Comparison of ENCODE assay signal across 8 mouse cellular contexts in genomic region chr1:92179070-92179469, GRCm38 (mm10). TPM values are rescaled to one million over a fixed set of nuclear protein-coding genes. Genes with fewer than 3 reads are reported as not detected.
DNase-seq lines count a peak whose midpoint lies in the region; ATAC-seq lines count a peak whose summit lies in the region.

No protein-coding gene starts in this region.

- H3K4me3 ChIP-seq in lung, embryonic 16.5 days (ENCODE audit: low read length) = peak overlapping the region; percentile 89
- peak overlapping the region; percentile 77 for H3K4me3 ChIP-seq in brown adipose tissue, adult 24 weeks (ENCODE audit: insufficient read depth, low read depth, low read length)
- H3K4me3 ChIP-seq in heart, embryonic 15.5 days = peak overlapping the region; percentile 85
- H3K4me3 ChIP-seq in limb, embryonic 10.5 days = peak overlapping the region; percentile 84

- H3K27me3 ChIP-seq in lung, embryonic 16.5 days (ENCODE audit: control insufficient read depth, insufficient read depth, low read depth, low read length) = no peaks in the 10 kb centered on the region; the same call in 1 of the 2 replicates
- no peaks in the 10 kb centered on the region for H3K27me3 ChIP-seq in heart, embryonic 15.5 days
- H3K27me3 ChIP-seq in limb, embryonic 10.5 days (ENCODE audit: low read depth, poor library complexity, severe bottlenecking) = no peaks in the 10 kb centered on the region

- no peak for ATAC-seq in lung, embryonic 16.5 days (ENCODE audit: low read depth)
- ATAC-seq in heart, embryonic 15.5 days (replicated peaks; ENCODE audit: insufficient number of reproducible peaks, insufficient read depth, low FRiP score, low read depth) = no peak

- H3K4me2 ChIP-seq in lung, embryonic 16.5 days (ENCODE audit: low read depth, low read length) = peak overlapping the region; percentile 69
- H3K4me2 ChIP-seq in heart, embryonic 15.5 days = peak overlapping the region; percentile 67

- intact Hi-C loops in gastrocnemius, postnatal 14 days (cut with DNase I; ENCODE audit: low total_unique reads) = loop anchor here (5.0 kb wide), 1 partner anchor 42 kb away; no protein-coding TSS in a partner anchor

- 3% methylated on average over 11 of the region's 11 CpGs for WGBS in lung, embryonic 16.5 days
- 6% methylated on average over 11 of the region's 11 CpGs for WGBS in heart, embryonic 15.5 days
- 5% methylated on average over 11 of the region's 11 CpGs for WGBS in limb, embryonic 10.5 days

- H3K4me1 ChIP-seq in lung, embryonic 16.5 days (replicated peaks; ENCODE audit: control insufficient read depth, insufficient read depth, low read length) = peaks cover 28% of the 10 kb centered on the region
- peaks cover 14% of the 10 kb centered on the region for H3K4me1 ChIP-seq in brown adipose tissue, adult 24 weeks (ENCODE audit: control insufficient read depth, insufficient read depth, insufficient read length, low read length)
- H3K4me1 ChIP-seq in heart, embryonic 15.5 days (replicated peaks) = peaks cover 37% of the 10 kb centered on the region
- H3K4me1 ChIP-seq in limb, embryonic 10.5 days = peaks cover 42% of the 10 kb centered on the region

- peak overlapping the region; percentile 89 for H3K9ac ChIP-seq in lung, embryonic 16.5 days (ENCODE audit: low read length)
- peak overlapping the region; percentile 89 for H3K9ac ChIP-seq in heart, embryonic 15.5 days

- H3K36me3 ChIP-seq in lung, embryonic 16.5 days (ENCODE audit: control insufficient read depth, insufficient read depth, low read length) = no peaks in the 10 kb centered on the region
- H3K36me3 ChIP-seq in heart, embryonic 15.5 days = no peaks in the 10 kb centered on the region
- H3K36me3 ChIP-seq in limb, embryonic 10.5 days = no peaks in the 10 kb centered on the region

- H3K9me3 ChIP-seq in lung, embryonic 16.5 days (ENCODE audit: control insufficient read depth, low read length) = no peaks in the 10 kb centered on the region
- no peaks in the 10 kb centered on the region for H3K9me3 ChIP-seq in heart, embryonic 15.5 days (replicated peaks)
- no peaks in the 10 kb centered on the region for H3K9me3 ChIP-seq in limb, embryonic 10.5 days (replicated peaks)

- peak overlapping the region; percentile 88; the same call in 1 of the 2 replicates for H3K27ac ChIP-seq in lung, embryonic 16.5 days (ENCODE audit: low read length)
- no peak overlapping the region for H3K27ac ChIP-seq in brown adipose tissue, adult 24 weeks (replicated peaks; ENCODE audit: low read depth, low read length)
- H3K27ac ChIP-seq in heart, embryonic 15.5 days = peak overlapping the region; percentile 92
- H3K27ac ChIP-seq in limb, embryonic 10.5 days = peak overlapping the region; percentile 96

- DNase-seq in lung, postnatal 25 days (ENCODE audit: low spot score) = no peak
- DNase-seq in limb, embryonic 10.5 days (ENCODE audit: low spot score) = peak; percentile 46
- DNase-seq in natural killer cell, adult 2 months (ENCODE audit: low spot score in 2 of 2) = peak; percentile 11 to 15
- DNase-seq in gastrocnemius, postnatal 14 days = no peak
- DNase-seq in right cerebral cortex, postnatal 14 days = no peak

RNA-seq across cellular contexts. Expression of gene Hdac4, which starts 16.4 kb away (rescaled TPM):
- 15.6 and 17.6 TPM in 2 replicates for polyA plus RNA-seq in lung, embryonic 16.5 days (2015; fragmentation: Nextera tagmentation; extraction: Ambion mirVana)
- 3.5 and 4.9 TPM in 2 replicates for polyA plus RNA-seq in brown adipose tissue, adult 24 weeks (2012; ENCODE audit: insufficient read depth, insufficient read length, missing spikeins)
- polyA plus RNA-seq in heart, embryonic 15.5 days (2015; fragmentation: Nextera tagmentation; extraction: Ambion mirVana) = 10.5 and 18.7 TPM in 2 replicates
- 16.3 and 20.7 TPM in 2 replicates for polyA plus RNA-seq in limb, embryonic 10.5 days (2016; fragmentation: Nextera tagmentation; extraction: Ambion mirVana)
- total RNA-seq in gastrocnemius, postnatal 14 days (2021) = 10 to 100 TPM; 38.8 to 40.8 TPM

Comparison
In these comparisons a context has a peak if more than half of its experiments do, and no peak if none do; other contexts are left out.
1. DNase-seq: peak in limb, embryonic 10.5 days (single experiment) and natural killer cell, adult 2 months (2 of 2); none in lung, postnatal 25 days (single experiment), gastrocnemius, postnatal 14 days (single experiment) and right cerebral cortex, postnatal 14 days (single experiment).
2. Peak in every context shown above with its lines, with median percentiles within 50 percentile points of each other: H3K4me3 ChIP-seq.